Mouse (Mus musculus): ENCODE data around the gene Elp5.
"Not testable (repeated sequence)": the region's sequence is repeated elsewhere in the genome, so short reads cannot be mapped to it uniquely, and the experiment has no call there.

Elp5 gene

GRCm38 (mm10) chr11:69956218-69956617, 26.1 kb downstream of the Elp5 start:
- peak; percentile 23 for DNase-seq (ENCODE audit: low read depth)

DNA sequence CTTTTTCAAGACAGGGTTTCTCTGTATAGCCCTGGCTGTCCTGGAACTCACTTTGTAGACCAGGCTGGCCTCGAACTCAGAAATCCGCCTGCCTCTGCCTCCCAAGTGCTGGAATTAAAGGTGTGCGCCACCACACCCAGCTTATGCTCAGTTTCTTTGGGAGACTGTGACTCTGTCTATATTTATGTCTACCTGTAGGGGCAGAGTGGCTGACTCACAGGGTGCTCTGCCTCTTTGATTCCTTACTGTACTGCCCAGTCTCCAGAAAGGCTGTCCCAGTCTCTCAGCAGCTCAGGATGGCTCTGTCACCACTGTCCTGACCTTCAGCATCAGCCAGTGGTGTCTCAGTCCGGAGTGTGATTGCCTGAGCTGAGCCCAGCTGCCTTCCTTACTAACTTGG, 26.7 kb downstream of the Elp5 start:
- DNase-seq (ENCODE audit: low read depth): not testable (repeated sequence)

DNA sequence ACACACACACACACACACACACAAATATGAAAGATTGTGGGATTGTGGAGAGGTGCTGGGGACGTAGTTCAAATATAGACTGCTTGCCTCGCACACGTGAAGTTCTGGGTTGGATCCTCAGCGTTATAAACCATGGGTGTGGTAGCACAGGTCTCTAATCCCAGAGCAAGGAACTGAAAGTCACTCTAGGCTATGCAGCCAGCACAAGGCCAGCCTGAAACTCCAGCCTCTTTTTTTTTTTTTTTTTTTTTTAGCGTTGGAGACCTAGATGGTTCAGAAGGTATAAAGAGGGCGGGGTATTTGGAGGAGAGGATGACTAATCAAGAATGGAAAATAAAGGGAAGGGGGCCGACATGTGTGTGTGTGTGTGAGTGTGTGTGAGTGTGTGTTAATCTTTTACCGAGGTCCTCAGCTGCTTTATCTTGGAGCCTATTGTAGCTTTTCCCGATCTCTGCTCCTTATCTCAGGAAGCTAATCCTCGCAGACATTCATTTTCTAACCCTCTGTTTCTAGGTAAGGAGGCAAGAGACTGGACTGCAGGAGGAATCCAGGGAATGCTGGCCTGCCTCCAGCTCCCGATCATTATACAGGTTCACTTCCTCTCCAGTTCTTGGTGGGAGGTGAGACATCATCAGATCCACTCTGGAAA, 28.9 kb downstream of the Elp5 start:
- no peak for DNase-seq (ENCODE audit: low read depth)

DNA sequence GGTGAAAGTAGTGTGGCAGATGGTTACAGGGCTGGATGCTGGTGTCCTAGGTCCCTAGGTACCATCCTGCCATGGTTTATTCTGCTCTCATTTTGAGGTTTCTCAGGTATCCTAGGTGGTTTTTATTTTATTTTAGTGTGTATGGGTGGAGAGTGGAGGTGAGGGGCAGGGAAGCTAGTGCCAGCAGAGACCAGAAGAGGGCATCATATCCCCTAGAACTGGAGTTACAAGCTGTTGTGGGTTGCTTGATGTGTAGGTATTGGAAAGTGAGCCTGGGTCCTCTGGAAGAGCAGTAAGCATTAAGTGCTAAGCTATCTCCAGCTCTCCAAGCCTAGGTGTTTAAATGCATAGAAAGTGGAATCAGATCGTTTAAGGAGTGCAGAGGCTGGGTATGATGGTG, 30.0 kb downstream of the Elp5 start:
- no peak for DNase-seq (ENCODE audit: low read depth)

GRCm38 (mm10) chr11:69950807-69951459, 31.4 kb downstream of the Elp5 start:
- peak; percentile 21 for DNase-seq (ENCODE audit: low read depth)

GRCm38 (mm10) chr11:69948763-69949150, 33.6 kb downstream of the Elp5 start:
- peak; percentile 60 for DNase-seq (ENCODE audit: low read depth)

DNA sequence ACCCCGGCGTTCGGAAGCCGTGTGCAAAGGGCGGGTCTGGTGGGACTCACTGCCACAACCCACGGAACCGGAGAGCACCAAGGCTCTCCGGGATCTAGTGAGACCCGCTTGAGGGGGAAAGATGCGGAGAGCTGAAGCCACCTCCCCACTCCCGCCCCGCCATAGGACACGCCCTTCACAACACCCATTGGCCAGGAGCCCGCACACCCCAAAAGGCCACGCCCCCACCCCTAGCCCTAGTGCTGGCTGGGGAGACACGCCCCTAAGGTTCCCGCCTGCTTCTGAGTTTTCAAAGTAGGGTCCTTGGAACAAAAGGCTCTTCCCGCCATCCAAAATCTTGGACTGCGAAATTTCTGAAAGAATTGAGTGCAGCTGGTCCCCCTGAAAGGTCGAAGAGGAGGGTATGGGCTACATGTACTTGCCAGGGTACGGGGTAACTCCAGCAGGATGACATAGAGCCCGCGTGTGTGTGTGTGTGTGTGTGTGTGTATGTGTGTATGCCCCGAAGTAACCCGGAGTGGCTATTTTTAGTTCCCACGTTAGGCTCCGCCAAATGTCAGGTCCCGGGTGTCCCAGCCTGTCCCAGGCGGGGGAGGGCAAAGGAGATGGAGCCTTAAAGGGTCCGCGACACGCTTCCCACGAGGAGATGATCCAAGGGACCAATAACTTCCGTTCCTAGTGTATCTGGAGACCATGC, 34.1 kb downstream of the Elp5 start, which contains the start of gene Slc2a4:
Gene Slc2a4 (minus strand): TSS at position 123 of the 697 bp plus-strand sequence.
- peak; percentile 88 for DNase-seq (ENCODE audit: low read depth)

GRCm38 (mm10) chr11:69947337-69948065, 34.8 kb downstream of the Elp5 start:
- no peak for DNase-seq (ENCODE audit: low read depth)

DNA sequence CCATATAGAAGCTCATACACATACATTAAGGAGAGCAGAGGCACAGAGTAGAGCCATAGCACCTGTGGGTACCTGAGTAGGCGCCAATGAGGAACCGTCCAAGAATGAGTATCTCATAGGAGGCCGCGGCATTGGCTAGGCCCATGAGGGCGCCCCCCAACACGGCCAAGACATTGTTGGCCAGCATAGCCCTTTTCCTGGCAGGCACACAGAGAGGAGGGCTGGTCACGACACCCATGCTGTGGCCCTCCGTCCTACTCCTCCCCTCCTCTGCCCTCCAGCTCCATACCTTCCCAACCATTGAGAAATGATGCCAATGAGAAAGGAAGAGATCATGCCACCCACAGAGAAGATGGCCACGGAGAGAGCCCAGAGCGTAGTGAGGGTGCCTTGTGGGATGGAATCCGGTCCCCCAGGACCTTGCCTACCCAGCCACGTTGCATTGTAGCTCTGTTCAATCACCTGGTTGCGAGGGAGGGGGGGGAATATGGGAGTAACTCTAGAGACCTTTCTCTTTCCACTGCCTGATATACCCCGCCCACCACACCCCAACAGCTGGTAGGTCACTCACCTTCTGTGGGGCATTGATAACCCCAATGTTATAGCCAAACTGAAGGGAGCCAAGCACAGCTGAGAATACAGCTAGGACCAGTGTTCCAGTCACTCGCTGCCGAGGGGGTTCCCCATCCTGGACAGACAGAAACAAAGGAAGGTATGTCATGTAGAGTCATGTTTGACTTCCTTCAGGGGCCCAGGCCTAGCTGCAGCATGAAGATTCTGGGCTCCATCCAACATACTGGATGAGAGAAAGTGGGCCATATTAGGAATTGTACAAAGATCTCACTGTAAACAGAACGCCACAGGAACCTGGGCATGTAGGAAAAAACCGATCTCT, 36.1 kb downstream of the Elp5 start:
- DNase-seq (ENCODE audit: low read depth): no peak

GRCm38 (mm10) chr11:69945216-69945615, 37.1 kb downstream of the Elp5 start:
- DNase-seq (ENCODE audit: low read depth): no peak

DNA sequence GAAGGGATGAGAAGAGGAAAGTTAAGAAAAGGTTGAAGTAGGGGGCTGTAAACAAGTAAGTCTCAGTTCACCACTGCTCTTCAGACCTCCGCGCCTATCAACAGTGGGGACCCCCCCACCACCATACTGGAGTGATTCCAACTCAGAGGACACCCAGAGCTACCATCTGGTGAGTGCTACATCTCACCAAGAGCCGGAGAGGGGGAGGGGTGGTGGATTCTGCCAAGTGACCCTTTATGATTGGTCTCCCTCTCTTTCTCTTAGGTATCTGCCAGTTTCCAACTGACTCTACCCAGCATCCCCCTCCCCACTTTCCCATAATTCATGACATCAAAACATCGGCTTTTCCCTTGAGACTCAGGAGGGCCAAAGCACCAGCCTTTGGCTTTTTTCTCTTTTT, 41.4 kb downstream of the Elp5 start:
- DNase-seq (ENCODE audit: low read depth): no peak

DNA sequence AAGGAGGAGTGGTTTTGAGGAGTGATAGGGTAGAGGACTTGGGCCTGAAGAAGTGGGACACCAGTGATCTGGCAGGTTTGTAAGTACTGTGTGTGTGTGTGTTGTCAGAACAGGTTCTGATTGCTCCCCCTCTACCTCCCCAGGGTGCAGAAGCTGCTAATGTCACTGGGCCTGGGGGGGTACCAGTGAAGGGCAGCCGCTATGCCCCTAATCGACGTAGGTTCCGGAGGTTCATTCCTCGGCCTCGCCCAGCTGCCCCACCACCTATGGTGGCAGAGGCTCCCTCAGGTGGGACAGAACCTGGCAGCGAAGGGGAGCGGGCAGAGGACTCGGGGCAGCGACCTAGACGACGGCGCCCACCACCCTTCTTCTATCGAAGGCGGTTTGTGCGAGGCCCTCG, 42.6 kb downstream of the Elp5 start:
- DNase-seq (ENCODE audit: low read depth): no peak

DNA sequence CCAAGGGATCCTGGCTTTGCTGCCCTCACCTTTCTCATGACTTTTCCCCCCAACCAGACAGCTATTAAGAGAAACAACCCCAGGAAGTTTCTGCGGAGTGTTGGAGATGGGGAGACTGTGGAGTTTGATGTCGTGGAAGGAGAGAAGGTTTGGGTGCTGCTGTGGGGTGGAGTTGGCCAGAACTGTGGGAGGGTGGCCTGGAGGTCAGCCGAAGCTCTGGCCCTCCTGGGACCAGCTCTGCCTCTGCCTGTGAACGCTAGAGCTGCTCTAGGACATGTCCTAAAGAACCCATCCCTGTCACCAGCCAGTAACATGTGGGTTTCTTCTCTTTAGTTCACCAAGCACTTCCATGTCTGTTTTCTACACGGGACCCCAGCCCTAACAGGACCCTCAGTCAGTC, 43.1 kb downstream of the Elp5 start:
- DNase-seq (ENCODE audit: low read depth): no peak

GRCm38 (mm10) chr11:69938401-69938979, 43.8 kb downstream of the Elp5 start:
- DNase-seq (ENCODE audit: low read depth): no peak

- no peak for DNase-seq (ENCODE audit: low read depth)
Measured at GRCm38 (mm10) chr11:69937834-69938233, 44.5 kb downstream of the Elp5 start.

DNA sequence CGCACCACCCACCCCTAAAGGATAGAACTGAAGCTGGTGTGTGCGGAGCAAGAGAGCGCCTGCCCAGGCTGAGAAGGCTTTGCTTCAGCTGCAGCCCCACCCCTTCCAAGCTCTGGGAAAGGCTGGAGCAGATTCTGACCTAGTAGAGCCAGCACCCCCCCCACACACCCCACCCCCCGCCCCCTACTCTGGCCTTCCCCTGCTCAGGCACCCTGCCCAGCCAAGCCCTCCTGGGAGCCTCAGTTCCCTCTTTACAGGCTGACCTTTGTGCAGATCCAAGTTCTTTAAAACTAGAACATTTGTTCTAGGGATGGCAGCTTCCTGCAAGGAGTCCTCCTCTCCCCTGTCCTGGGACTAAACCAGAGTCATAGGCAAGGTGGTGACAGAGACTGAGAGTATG, 44.9 kb downstream of the Elp5 start:
- peak; percentile 42 for DNase-seq (ENCODE audit: low read depth)

DNA sequence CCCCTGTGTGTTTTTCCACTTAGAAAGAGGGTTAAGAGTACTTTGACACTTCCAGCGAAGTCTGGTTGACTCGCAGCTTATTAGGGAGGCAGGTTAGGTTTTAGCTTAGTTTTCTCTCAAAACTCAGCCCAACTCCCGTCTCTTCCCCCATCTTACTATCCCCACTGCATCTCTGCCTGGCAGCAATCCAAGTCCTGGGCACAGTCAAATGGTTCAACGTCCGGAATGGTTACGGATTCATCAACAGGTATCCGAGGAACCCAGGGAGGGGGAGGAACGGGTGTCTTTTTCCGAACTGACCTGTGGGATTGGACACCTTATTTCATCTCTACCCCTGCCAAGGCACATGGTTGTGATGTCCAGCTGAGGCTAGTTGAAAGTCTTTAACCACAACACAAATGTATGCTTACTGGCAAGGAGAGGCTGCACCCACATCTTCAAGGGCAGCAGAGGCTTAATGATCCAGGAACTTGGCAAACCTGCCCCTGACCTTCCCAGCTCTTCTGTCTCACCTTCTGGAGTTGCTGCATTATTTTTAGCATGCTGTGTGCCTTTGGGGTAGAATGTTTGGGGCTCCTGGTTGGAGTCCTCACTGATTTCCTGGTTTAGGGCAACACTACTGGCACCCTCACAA, 45.5 kb downstream of the Elp5 start:
- no peak for DNase-seq (ENCODE audit: low read depth)

DNA sequence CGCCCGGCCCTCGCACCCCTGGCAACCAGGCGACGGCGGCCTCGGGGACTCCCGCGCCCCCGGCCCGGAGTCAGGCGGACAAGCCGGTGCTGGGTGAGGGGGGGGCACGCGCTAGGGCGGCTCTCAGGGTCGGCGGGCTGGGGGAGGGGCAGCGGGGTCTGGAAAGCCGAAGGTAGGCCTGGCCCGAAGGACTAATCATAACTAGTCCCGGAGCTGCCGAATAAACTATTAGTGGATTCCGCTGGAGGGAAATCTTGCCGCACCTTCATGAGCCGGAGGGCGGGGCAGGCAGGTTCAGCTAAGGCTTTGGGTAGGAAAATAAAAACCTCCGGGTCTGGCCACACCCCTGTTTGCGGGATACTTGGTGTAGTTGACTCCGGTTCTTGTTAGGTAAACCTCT, 46.2 kb downstream of the Elp5 start:
- no peak for DNase-seq (ENCODE audit: low read depth)

- no peak for DNase-seq (ENCODE audit: low read depth)
Measured at GRCm38 (mm10) chr11:69935137-69935879, 47.0 kb downstream of the Elp5 start, which contains the start of gene Ybx2. Ybx2 (plus strand) TSS chr11:69935796.

DNA sequence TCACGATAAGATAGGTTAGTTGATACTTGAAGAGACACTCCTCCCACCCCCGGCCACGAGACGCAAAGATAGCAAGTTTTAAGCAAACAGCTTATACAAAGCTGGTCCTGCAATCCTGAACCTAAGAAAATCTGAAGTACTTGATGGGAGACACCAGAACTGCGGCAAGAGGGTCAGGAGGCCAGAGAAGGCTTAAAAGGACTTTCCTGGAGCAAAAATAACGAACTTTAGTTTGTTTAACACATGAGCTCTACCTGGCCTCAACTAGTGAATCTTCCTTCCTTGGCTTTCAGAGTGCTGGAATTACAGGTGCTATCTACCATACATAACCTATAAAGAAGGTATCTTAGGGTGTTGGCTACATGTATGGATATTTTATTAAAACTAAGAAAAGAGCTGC, 47.6 kb downstream of the Elp5 start:
- no peak for DNase-seq (ENCODE audit: low read depth)
